Mouse (Mus musculus): Measurements from ENCODE around the gene Pik3ca.

Gene Pik3ca

GRCm38 (mm10) chr3:32454329-32455021 is 57.0 kb downstream of the Pik3ca start:
- DNase-seq: peak; percentile 38

GRCm38 (mm10) chr3:32459777-32460176 is 62.3 kb downstream of the Pik3ca start:
- peak; percentile 59 for DNase-seq

- no peak for DNase-seq
Observed at GRCm38 (mm10) chr3:32467321-32467720, 69.8 kb downstream of the Pik3ca start.

- no peak for DNase-seq
Observed at GRCm38 (mm10) chr3:32468411-32468810, 70.9 kb downstream of the Pik3ca start.

- DNase-seq: no peak
Observed at GRCm38 (mm10) chr3:32470449-32470848, 73.0 kb downstream of the Pik3ca start.

- no peak for DNase-seq
Observed at GRCm38 (mm10) chr3:32471098-32471497, 73.6 kb downstream of the Pik3ca start.

GRCm38 (mm10) chr3:32472191-32472900 is 74.9 kb downstream of the Pik3ca start:
- DNase-seq: no peak

- no peak for DNase-seq
Observed at GRCm38 (mm10) chr3:32473184-32473583, 75.7 kb downstream of the Pik3ca start.

GRCm38 (mm10) chr3:32479961-32480360 is 82.5 kb downstream of the Pik3ca start:
- no peak for DNase-seq

- no peak for DNase-seq
Observed at GRCm38 (mm10) chr3:32483035-32483434, 85.6 kb downstream of the Pik3ca start.

GRCm38 (mm10) chr3:32486543-32486942 is 89.1 kb downstream of the Pik3ca start:
- no peak for DNase-seq

GRCm38 (mm10) chr3:32488172-32488571 is 90.7 kb downstream of the Pik3ca start:
- no peak for DNase-seq

GRCm38 (mm10) chr3:32490076-32490927 is 92.8 kb downstream of the Pik3ca start:
- DNase-seq: no peak

GRCm38 (mm10) chr3:32490928-32491315 is 93.5 kb downstream of the Pik3ca start:
- DNase-seq: no peak

- DNase-seq: no peak
Observed at GRCm38 (mm10) chr3:32492097-32493090, 94.9 kb downstream of the Pik3ca start, which contains the start of gene Kcnmb3. Gene Kcnmb3 (minus strand): TSS chr3:32492231.

GRCm38 (mm10) chr3:32494387-32495087 is 97.1 kb downstream of the Pik3ca start:
- no peak for DNase-seq

- DNase-seq: no peak
Observed at GRCm38 (mm10) chr3:32495088-32495770, 97.8 kb downstream of the Pik3ca start.

GRCm38 (mm10) chr3:32495856-32496710 is 98.6 kb downstream of the Pik3ca start:
- no peak for DNase-seq

- DNase-seq: no peak
Observed at GRCm38 (mm10) chr3:32496711-32497070, 99.2 kb downstream of the Pik3ca start.

GRCm38 (mm10) chr3:32500346-32500745 is 102.9 kb downstream of the Pik3ca start:
- no peak for DNase-seq
